Mouse (Mus musculus) embryonic fibroblast, embryonic 13.5 days (primary cell): ENCODE data around the gene Clpx.

Experiments
- CTCF ChIP-seq: IDR thresholded peaks from 2 replicates; pipeline ENCODE4 v1.5.1; 2011; ENCODE audit warnings: mild to moderate bottlenecking, control low read depth, low read length, moderate library complexity, borderline replicate concordance; ENCODE audit not compliant: insufficient read depth
- POLR2A ChIP-seq: IDR thresholded peaks from 2 replicates; pipeline ENCODE4 v1.6.1; 2011; ENCODE audit warnings: low read depth, mild to moderate bottlenecking, control low read depth, low read length, moderate library complexity

DNA sequence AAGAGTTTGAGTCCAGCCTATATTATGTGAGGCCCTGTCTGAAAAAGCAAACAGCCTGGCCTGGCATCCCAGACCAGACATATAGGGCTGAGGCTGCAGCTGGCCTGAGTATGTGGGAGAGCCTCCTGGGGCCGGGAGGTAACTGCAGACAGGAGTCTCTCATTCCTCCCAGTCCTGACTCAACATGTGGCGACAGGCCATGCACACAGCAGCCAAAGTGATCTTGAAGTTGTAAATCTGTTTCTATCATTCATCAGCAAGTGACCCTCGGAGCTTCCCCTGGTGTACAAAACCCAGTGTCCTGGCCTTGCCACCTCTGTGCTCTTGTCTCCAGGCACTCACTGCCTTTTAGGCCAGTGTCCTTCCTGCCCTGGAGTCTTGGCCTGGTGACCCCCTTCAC is 42.0 kb upstream of the Clpx start:
- no peak for TF ChIP-seq POLR2A
- no peak for TF ChIP-seq CTCF
